Mouse (Mus musculus) liver, postnatal 0 days (tissue): Measurements from ENCODE around the gene Vmn1r232. TPM values are rescaled to one million over a fixed set of nuclear protein-coding genes. Genes with fewer than 3 reads are reported as not detected.

Experiments
- ATAC-seq: fragments of 200-750 bp; cut with Nextera tagmentation; 2 replicates; pipeline ENCODE4 v1.8.0; 2017; ENCODE audit warnings: mild to moderate bottlenecking, moderate library complexity
- DNase-seq: peaks from one replicate; pipeline ENCODE4 v3.0.0-alpha.2; 2016
- H3K27ac ChIP-seq: fragments of 300-500 bp; sonication (generic); 2 replicates; pipeline ENCODE4 v1.5.1; 2014; ENCODE audit warnings: antibody characterized with exemption, moderate library complexity, mild to moderate bottlenecking, low read depth
- H3K27me3 ChIP-seq: fragments of 300-500 bp; sonication (generic); 2 replicates; pipeline ENCODE4 v1.6.1; 2014; ENCODE audit warnings: low read length, control low read depth, mixed read lengths; ENCODE audit not compliant: insufficient read depth
- H3K36me3 ChIP-seq: fragments of 300-500 bp; sonication (generic); replicated peaks from 2 replicates; pipeline ENCODE4 v1.6.1; 2014; ENCODE audit warnings: mild to moderate bottlenecking, control low read depth, low read length, moderate library complexity, mixed read lengths; ENCODE audit not compliant: insufficient read depth
- H3K4me1 ChIP-seq: fragments of 300-500 bp; sonication (generic); 2 replicates; pipeline ENCODE4 v1.6.1; 2014; ENCODE audit warnings: antibody characterized with exemption, mild to moderate bottlenecking, control low read depth; ENCODE audit not compliant: insufficient read depth
- H3K4me2 ChIP-seq: fragments of 300-500 bp; sonication (generic); 2 replicates; pipeline ENCODE4 v1.6.1; 2014; ENCODE audit warnings: low read depth, mild to moderate bottlenecking, low read length, moderate library complexity, mixed read lengths
- H3K4me3 ChIP-seq: fragments of 300-500 bp; sonication (generic); 2 replicates; pipeline ENCODE4 v1.5.1; 2014; ENCODE audit warnings: low read depth, low read length
- H3K9ac ChIP-seq: fragments of 300-500 bp; sonication (generic); replicated peaks from 2 replicates; pipeline ENCODE4 v1.6.1; 2014; ENCODE audit warnings: mild to moderate bottlenecking, moderate library complexity
- H3K9me3 ChIP-seq: fragments of 300-500 bp; sonication (generic); 2 replicates; pipeline ENCODE4 v1.6.1; 2016; ENCODE audit warnings: mild to moderate bottlenecking, control low read depth, low read length, mixed read lengths
- CTCF ChIP-seq: sonication (generic); IDR thresholded peaks from 2 replicates; pipeline ENCODE4 v1.5.1; 2016; ENCODE audit warnings: antibody characterized with exemption, low read depth
- EP300 ChIP-seq: IDR thresholded peaks from 2 replicates; pipeline ENCODE4 v1.6.1; 2016; ENCODE audit warnings: antibody characterized with exemption, low read depth, mild to moderate bottlenecking
- WGBS: fragments of 180-500 bp; shearing (Covaris S2); extraction: QIAGEN DNeasy Blood & Tissue Kit; methylation state at CpG from one replicate; pipeline ENCODE4 v1.1.7; 2014; ENCODE audit not compliant: insufficient replicate concordance; 5-methylcytosine and 5-hydroxymethylcytosine counted together
- polyA plus RNA-seq: library from polyadenylated mRNA; unstranded; fragments of >200 nt; fragmentation: Nextera tagmentation; extraction: Ambion mirVana; gene quantifications from 2 replicates; pipeline ENCODE4 v1.2.1, GENCODE M21; 2015

The Vmn1r232 gene
- polyA plus RNA-seq, 1 experiment from 2014 or later: not detected

DNA sequence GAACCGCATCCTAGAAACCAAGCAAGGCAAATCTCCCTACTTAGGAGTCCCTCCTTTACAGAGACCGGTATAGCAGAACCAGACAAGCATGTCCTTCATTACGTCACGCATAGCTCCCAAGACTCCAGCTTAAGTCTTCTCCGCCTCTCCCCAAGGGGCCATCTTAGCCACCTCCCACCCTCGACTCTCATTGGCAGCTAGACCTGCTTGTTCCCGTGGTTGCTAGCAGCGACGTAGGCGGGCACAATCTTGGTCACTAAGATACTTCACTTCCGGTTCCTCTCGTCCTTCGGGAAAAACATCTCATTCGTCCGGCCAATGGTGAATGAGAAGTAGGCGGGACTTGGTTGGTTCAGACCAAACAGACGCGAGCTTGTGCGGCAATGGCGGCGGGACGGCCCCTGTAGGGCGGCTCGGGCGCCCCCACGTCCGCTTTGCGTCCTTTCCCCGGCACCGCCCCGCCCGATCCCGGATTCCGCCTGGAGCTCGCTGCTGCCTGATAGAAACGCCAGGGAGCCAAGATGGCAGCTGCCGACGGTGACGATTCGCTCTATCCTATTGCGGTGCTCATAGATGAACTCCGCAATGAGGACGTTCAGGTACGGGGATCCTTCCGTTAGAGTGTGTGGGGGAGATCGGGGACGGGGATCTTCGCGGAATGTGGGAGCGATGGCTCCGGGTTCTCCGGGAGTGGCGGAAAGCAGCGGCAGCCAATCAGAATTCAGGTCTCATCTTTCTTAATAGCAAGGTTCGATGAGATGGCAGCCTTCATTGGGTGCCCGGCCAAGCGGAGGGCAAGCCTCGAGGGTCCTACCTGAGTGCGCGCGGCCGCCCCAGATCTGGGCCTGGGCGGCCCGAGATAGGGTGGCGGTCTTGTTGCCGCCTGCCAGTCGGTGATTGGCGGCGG lies 25.7 kb upstream of the Vmn1r232 start, which contains the start of gene Ppp2r1a:
Gene Ppp2r1a (plus strand): TSS at position 327 of the 907 bp plus-strand sequence.
- no peaks in the 10 kb centered on the region for H3K27me3 ChIP-seq
- H3K4me2 ChIP-seq: peak within 1 kb of the TSS; percentile 85
- H3K9me3 ChIP-seq: no peaks in the 10 kb centered on the region
- 0 out of 2 replicates have a peak, but pooled peaks cover 2% of the 10 kb centered on the region for H3K36me3 ChIP-seq
- WGBS: under 1% methylated on average over 69 of the region's 69 CpGs
- H3K9ac ChIP-seq: peak within 1 kb of the TSS; percentile 86
- DNase-seq: peak; percentile 96
- H3K4me3 ChIP-seq: peak within 1 kb of the TSS; percentile 90
- no peak; the same call in 1 of the 2 replicates for TF ChIP-seq EP300
- peak; percentile 29; the same call in 1 of the 2 replicates for TF ChIP-seq CTCF
- peak; percentile 97 for ATAC-seq
- peak within 1 kb of the TSS; percentile 98 for H3K27ac ChIP-seq
- peaks cover 22% of the 10 kb centered on the region for H3K4me1 ChIP-seq

DNA sequence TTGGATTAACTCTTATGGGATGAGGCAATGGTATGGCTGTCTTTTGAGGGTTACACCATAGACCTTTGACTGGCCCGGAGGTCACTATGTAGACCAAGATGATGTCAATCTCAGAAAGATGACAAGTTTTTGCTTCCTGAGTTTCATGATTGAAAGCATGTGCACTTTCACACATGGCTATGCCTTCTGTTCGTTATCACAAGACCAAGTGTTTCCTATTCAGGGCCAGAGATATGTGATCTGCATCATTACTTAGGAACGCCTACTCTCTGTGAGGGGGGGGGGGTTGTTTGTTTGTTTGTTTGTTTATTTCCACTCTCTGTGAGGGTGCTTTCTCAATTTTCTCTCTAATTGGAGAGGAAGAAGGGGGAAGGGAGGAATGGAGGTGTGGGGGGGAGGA lies 24.7 kb upstream of the Vmn1r232 start:
- peak overlapping the region; percentile 76 for H3K4me2 ChIP-seq
- peak overlapping the region; percentile 90 for H3K4me3 ChIP-seq
- whole genome bisulfite sequencing: 47% methylated on average over 3 of the region's 3 CpGs
- H3K27me3 ChIP-seq: no peaks in the 10 kb centered on the region
- peak overlapping the region; percentile 84 for H3K27ac ChIP-seq
- TF ChIP-seq CTCF (no peak), EP300 (no peak)
- H3K9ac ChIP-seq: peak overlapping the region; percentile 57
- no peaks in the 10 kb centered on the region for H3K36me3 ChIP-seq
- no peak for DNase-seq
- peaks cover 22% of the 10 kb centered on the region for H3K4me1 ChIP-seq
- no peak for ATAC-seq
- H3K9me3 ChIP-seq: no peaks in the 10 kb centered on the region

DNA sequence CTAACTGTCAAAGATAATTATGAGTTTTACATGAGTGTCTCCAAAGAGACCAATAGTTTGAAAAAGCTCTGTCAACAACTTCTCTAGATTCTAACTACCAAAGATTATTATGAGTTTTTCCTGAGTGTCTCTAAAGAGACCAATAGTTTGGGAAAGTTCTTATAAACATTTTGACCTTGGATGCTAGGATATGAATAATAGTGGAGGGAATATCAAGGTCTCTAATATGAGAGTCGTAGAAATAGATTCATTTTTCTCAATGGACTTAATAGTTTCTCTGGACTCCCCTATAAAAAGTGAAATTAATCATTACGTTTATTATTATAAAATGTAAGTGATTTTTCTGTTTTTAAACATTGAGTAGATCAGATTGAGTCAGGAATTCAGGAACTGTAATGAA lies 14.5 kb downstream of the Vmn1r232 start, which contains the start of gene Vmn1r231:
Gene Vmn1r231 (minus strand): TSS at position 101 of the 400 bp plus-strand sequence.
- Histone ChIP-seq H3K36me3 (no peaks in the 10 kb centered on the region), H3K4me1 (no peaks in the 10 kb centered on the region), H3K27me3 (no peaks in the 10 kb centered on the region), H3K9me3 (no peaks in the 10 kb centered on the region), H3K4me2 (no peak within 1 kb of the TSS), H3K9ac (no peak within 1 kb of the TSS), H3K27ac (no peak within 1 kb of the TSS), H3K4me3 (no peak within 1 kb of the TSS)
- ATAC-seq (no peak), DNase-seq (no peak)
- no peak for TF ChIP-seq CTCF
- TF ChIP-seq EP300: no peak
- WGBS: 48% methylated on average over 2 of the region's 2 CpGs

Other genes with a start within 250 kb of the Vmn1r232 start
- gene Vmn1r226, start 236.9 kb downstream of the Vmn1r232 start, polyA plus RNA-seq: not detected in 2 replicates
- gene Vmn1r227, start 189.9 kb downstream of the Vmn1r232 start, polyA plus RNA-seq: not detected in 2 replicates
- gene Vmn1r228, start 133.6 kb downstream of the Vmn1r232 start, polyA plus RNA-seq: not detected in 2 replicates
- gene Vmn1r229, start 108.2 kb downstream of the Vmn1r232 start, polyA plus RNA-seq: not detected in 2 replicates
- not detected in 2 replicates for gene Vmn1r230, start 79.3 kb downstream of the Vmn1r232 start, polyA plus RNA-seq
- not detected in 2 replicates for gene Vmn1r231, start 14.6 kb downstream of the Vmn1r232 start, polyA plus RNA-seq
- 63.8 and 65.8 TPM in 2 replicates for gene Ppp2r1a, start 25.6 kb upstream of the Vmn1r232 start, polyA plus RNA-seq
- not detected in 2 replicates for gene Vmn1r233, start 76.8 kb upstream of the Vmn1r232 start, polyA plus RNA-seq
- 2.5 and 3.3 TPM in 2 replicates for gene Zfp160, start 89.2 kb upstream of the Vmn1r232 start, polyA plus RNA-seq